In genomic region chr16:37012336-37012735, GRCm38 (mm10) we compare ENCODE assay signal across 9 mouse cellular contexts. TPM values are rescaled to one million over a fixed set of nuclear protein-coding genes. Genes with fewer than 3 reads are reported as not detected.
DNase-seq lines count a peak whose midpoint lies in the region; ATAC-seq and TF ChIP-seq lines count a peak whose summit lies in the region.
"Had no signal": no experiment of that assay in that cellular context is flagged by ENCODE, and none has a peak within 500 bp of the region (broad histone marks: within the 10 kb centered on the region; RNA-seq: fewer than 3 reads in every experiment).

No protein-coding gene starts in this region.

- peaks cover 3% of the 10 kb centered on the region; the same call in 1 of the 2 replicates for H3K36me3 ChIP-seq in heart, embryonic 10.5 days
- peaks cover 2 to 11% of the 10 kb centered on the region in 2 experiments; a peak in 3 of 4 replicates for H3K36me3 ChIP-seq in MEL (ENCODE audit: control insufficient read depth in 1 of 2, insufficient read depth in 2 of 2, low read length in 2 of 2)
- H3K36me3 ChIP-seq in forebrain, postnatal 0 days (ENCODE audit: insufficient read depth) = no peaks in the 10 kb centered on the region
- H3K36me3 ChIP-seq in liver, postnatal 0 days (replicated peaks; ENCODE audit: insufficient read depth, low read length) = peaks cover 5% of the 10 kb centered on the region; the same call in 1 of the 2 replicates
- no peaks in the 10 kb centered on the region for H3K36me3 ChIP-seq in kidney, adult 2 months (ENCODE audit: control insufficient read depth, insufficient read depth, low read length)

- no peak for TF ChIP-seq CTCF in MEL (IDR thresholded peaks at IDR 0.05 in 2 of 3, conservative IDR thresholded peaks at IDR 0.05 in 1 of 3; ENCODE audit: control insufficient read depth in 1 of 3, insufficient read depth in 1 of 3, low read depth in 2 of 3, low read length in 3 of 3, poor library complexity in 1 of 3, severe bottlenecking in 1 of 3)
- no peak for TF ChIP-seq CTCF in forebrain, postnatal 0 days (IDR thresholded peaks at IDR 0.05; ENCODE audit: low read depth)
- TF ChIP-seq CTCF in liver, postnatal 0 days (IDR thresholded peaks at IDR 0.05; ENCODE audit: low read depth) = no peak
- no peak for TF ChIP-seq CTCF in kidney, adult 2 months (conservative IDR thresholded peaks at IDR 0.05; ENCODE audit: insufficient read depth, insufficient read length, low read depth, low read length)

- intact Hi-C loops in heart, postnatal 25 days (cut with DNase I) = loop anchor here (2.0 to 5.0 kb wide), 2 partner anchors 72 to 135 kb away; partner anchors contain the start of genes Eaf2 and Golgb1

- H3K4me3 ChIP-seq in heart, embryonic 10.5 days = peak overlapping the region; percentile 75
- H3K4me3 ChIP-seq in MEL (ENCODE audit: control insufficient read depth in 1 of 2, insufficient read depth in 1 of 2, low read depth in 2 of 2, low read length in 2 of 2) = peak overlapping the region; percentile 69 to 97
- peak overlapping the region; percentile 59 for H3K4me3 ChIP-seq in forebrain, postnatal 0 days (ENCODE audit: low read depth, low read length)
- H3K4me3 ChIP-seq in liver, postnatal 0 days (ENCODE audit: low read depth, low read length) = peak overlapping the region; percentile 77
- no peak overlapping the region for H3K4me3 ChIP-seq in kidney, adult 2 months (ENCODE audit: insufficient read depth, low read depth, low read length)

- H3K27me3 ChIP-seq in heart, embryonic 10.5 days (ENCODE audit: insufficient read depth, poor library complexity, severe bottlenecking) = no peaks in the 10 kb centered on the region
- no peaks in the 10 kb centered on the region for H3K27me3 ChIP-seq in MEL (ENCODE audit: control insufficient read depth in 1 of 2, insufficient read depth in 2 of 2, low read length in 2 of 2)
- H3K27me3 ChIP-seq in forebrain, postnatal 0 days (ENCODE audit: insufficient read depth, low read length) = no peaks in the 10 kb centered on the region
- no peaks in the 10 kb centered on the region for H3K27me3 ChIP-seq in liver, postnatal 0 days (ENCODE audit: insufficient read depth, low read length)
- H3K27me3 ChIP-seq in kidney, adult 2 months (replicated peaks; ENCODE audit: control insufficient read depth, insufficient read depth, low read length) = no peaks in the 10 kb centered on the region

- peak overlapping the region; percentile 79; the same call in 1 of the 2 replicates for H3K27ac ChIP-seq in heart, embryonic 10.5 days
- no peak overlapping the region for H3K27ac ChIP-seq in MEL (ENCODE audit: control insufficient read depth, low read depth, low read length)
- no peak overlapping the region for H3K27ac ChIP-seq in forebrain, postnatal 0 days (ENCODE audit: low read depth, low read length)
- no peak overlapping the region for H3K27ac ChIP-seq in liver, postnatal 0 days (ENCODE audit: low read depth)
- no peak overlapping the region for H3K27ac ChIP-seq in kidney, adult 2 months (ENCODE audit: insufficient read depth, low read depth, low read length)

- TF ChIP-seq EP300 in MEL (IDR thresholded peaks at IDR 0.05; ENCODE audit: low read depth in 1 of 2, low read length in 2 of 2) = no peak
- TF ChIP-seq EP300 in liver, postnatal 0 days (IDR thresholded peaks at IDR 0.05; ENCODE audit: low read depth) = no peak

- H3K4me2 ChIP-seq in forebrain, postnatal 0 days (ENCODE audit: low read depth) = peak overlapping the region; percentile 97
- peak overlapping the region; percentile 87 for H3K4me2 ChIP-seq in liver, postnatal 0 days (ENCODE audit: low read depth, low read length)

- peak overlapping the region; percentile 92 for H3K9ac ChIP-seq in MEL (ENCODE audit: control insufficient read depth, low read depth, low read length, poor library complexity, severe bottlenecking)
- 0 out of 2 replicates have a peak overlapping the region, but pooled peaks have one; percentile 47 for H3K9ac ChIP-seq in forebrain, postnatal 0 days
- peak overlapping the region; percentile 79 for H3K9ac ChIP-seq in liver, postnatal 0 days (replicated peaks)

- H3K9me3 ChIP-seq in heart, embryonic 10.5 days = no peaks in the 10 kb centered on the region
- no peaks in the 10 kb centered on the region for H3K9me3 ChIP-seq in MEL (replicated peaks; ENCODE audit: insufficient read depth, low read length)
- no peaks in the 10 kb centered on the region for H3K9me3 ChIP-seq in forebrain, postnatal 0 days (ENCODE audit: low read length)
- no peaks in the 10 kb centered on the region for H3K9me3 ChIP-seq in liver, postnatal 0 days (ENCODE audit: low read length)

- peaks cover 15% of the 10 kb centered on the region; the same call in 1 of the 2 replicates for H3K4me1 ChIP-seq in heart, embryonic 10.5 days
- peaks cover 0 to 11% of the 10 kb centered on the region in 2 experiments; a peak in 1 of 4 replicates for H3K4me1 ChIP-seq in MEL (ENCODE audit: control insufficient read depth in 1 of 2, insufficient read depth in 2 of 2, low read length in 2 of 2)
- peaks cover 6% of the 10 kb centered on the region; the same call in 1 of the 2 replicates for H3K4me1 ChIP-seq in forebrain, postnatal 0 days (ENCODE audit: insufficient read depth)
- peaks cover 13% of the 10 kb centered on the region for H3K4me1 ChIP-seq in liver, postnatal 0 days (ENCODE audit: insufficient read depth)
- H3K4me1 ChIP-seq in kidney, adult 2 months (ENCODE audit: control insufficient read depth, insufficient read depth, low read length) = peaks cover 3% of the 10 kb centered on the region; the same call in 1 of the 2 replicates

- no peak for TF ChIP-seq RAD21 in MEL (IDR thresholded peaks at IDR 0.05; ENCODE audit: low read depth, low read length)

- DNase-seq in heart, embryonic 10.5 days (ENCODE audit: low spot score) = no peak
- DNase-seq in heart, postnatal 25 days (ENCODE audit: low spot score) = no peak
- no peak for DNase-seq in MEL (ENCODE audit: low read depth, low spot score)
- DNase-seq in forebrain, postnatal 0 days = no peak
- no peak for DNase-seq in liver, postnatal 0 days
- no peak for DNase-seq in retina, embryonic 14.5 days (ENCODE audit: low spot score)
- DNase-seq in kidney, adult 2 months = no peak
- DNase-seq: cerebellum, adult 11 months had no signal

- WGBS in heart, embryonic 10.5 days = 47% methylated on average over 5 of the region's 5 CpGs
- 67% methylated on average over 5 of the region's 5 CpGs for WGBS in forebrain, postnatal 0 days
- 29% methylated on average over 5 of the region's 5 CpGs for WGBS in liver, postnatal 0 days (ENCODE audit: insufficient replicate concordance)
- 60% methylated on average over 5 of the region's 5 CpGs for WGBS in kidney, adult 2 months

- H3K79me2 ChIP-seq in MEL (ENCODE audit: control insufficient read depth, insufficient read depth, low read length, poor library complexity) = peaks cover 16% of the 10 kb centered on the region

- ATAC-seq in forebrain, postnatal 0 days = no peak
- ATAC-seq in liver, postnatal 0 days = no peak
- ATAC-seq in frontal cortex, adult (ENCODE audit: low TSS enrichment) = no peak

- TF ChIP-seq POLR2A in MEL (IDR thresholded peaks at IDR 0.05; ENCODE audit: control insufficient read depth in 1 of 2, insufficient read depth in 1 of 2, low read depth in 1 of 2, low read length in 2 of 2, poor library complexity in 1 of 2) = no peak
- TF ChIP-seq POLR2A in kidney, adult 2 months (IDR thresholded peaks at IDR 0.05; ENCODE audit: low read depth, low read length) = no peak

TF ChIP-seq in MEL, 35 proteins besides CTCF, POLR2A, EP300 and RAD21:
- TF ChIP-seq MAZ (IDR thresholded peaks at IDR 0.05; ENCODE audit: low read depth, low read length) = no peak
- TF ChIP-seq POLR2AphosphoS5 (IDR thresholded peaks at IDR 0.05; ENCODE audit: borderline replicate concordance, low read depth, low read length) = no peak
- TF ChIP-seq CHD1 (IDR thresholded peaks at IDR 0.05; ENCODE audit: low read depth, low read length) = 0 out of 2 replicates have a peak, but pooled peaks have one; percentile 51

RNA-seq across cellular contexts. Expression of gene Polq, which starts 0.8 kb away (rescaled TPM):
- polyA plus RNA-seq in heart, embryonic 10.5 days (2016; fragmentation: Nextera tagmentation; extraction: Ambion mirVana) = 9.8 and 11.1 TPM in 2 replicates
- total RNA-seq in heart, postnatal 25 days (2021) = 1 to 10 TPM; 1.9 to 2.2 TPM
- total RNA-seq in MEL (2012; rRNA removed) = 15.1 and 17.2 TPM in 2 replicates
- 10 to 100 TPM in 1 of 2 experiments, not detected in 1; 13.6 TPM for polyA plus RNA-seq in MEL (2012; ENCODE audit: insufficient read depth in 1 of 2, insufficient read length in 2 of 2, low read depth in 1 of 2, low replicate concordance in 2 of 2, missing spikeins in 1 of 2)
- 3.1 and 3.4 TPM in 2 replicates for total RNA-seq in forebrain, postnatal 0 days (2014; rRNA removed)
- polyA plus RNA-seq in forebrain, postnatal 0 days (2015; fragmentation: Nextera tagmentation; extraction: Ambion mirVana) = 0.78 and 1.3 TPM in 2 replicates
- 2.3 and 2.7 TPM in 2 replicates for polyA plus RNA-seq in liver, postnatal 0 days (2015; fragmentation: Nextera tagmentation; extraction: Ambion mirVana)
- polyA plus RNA-seq in kidney, adult 2 months (2012; rRNA removed) = 0.05 and 0.06 TPM in 2 replicates

RNA-seq across cellular contexts. Expression of gene Fbxo40, which starts 22.1 kb away (rescaled TPM):
- 3.7 and 6.9 TPM in 2 replicates for polyA plus RNA-seq in heart, embryonic 10.5 days (2016; fragmentation: Nextera tagmentation; extraction: Ambion mirVana)
- 100 to 1,000 TPM; 173 to 190 TPM for total RNA-seq in heart, postnatal 25 days (2021)
- total RNA-seq in MEL (2012; rRNA removed) = 0.15 and 0.20 TPM in 2 replicates
- polyA plus RNA-seq in MEL (2012; ENCODE audit: insufficient read depth in 1 of 2, insufficient read length in 2 of 2, low read depth in 1 of 2, low replicate concordance in 2 of 2, missing spikeins in 1 of 2) = under 1 TPM in 1 of 2 experiments, not detected in 1; 0.08 TPM
- total RNA-seq in forebrain, postnatal 0 days (2014; rRNA removed) = 0.85 and 2.9 TPM in 2 replicates
- polyA plus RNA-seq in forebrain, postnatal 0 days (2015; fragmentation: Nextera tagmentation; extraction: Ambion mirVana) = 0.10 and 0.13 TPM in 2 replicates
- 0.06 TPM in 1 of 2 replicates, not detected in the other for polyA plus RNA-seq in liver, postnatal 0 days (2015; fragmentation: Nextera tagmentation; extraction: Ambion mirVana)
- polyA plus RNA-seq in kidney, adult 2 months (2012; rRNA removed) = 9.0 and 9.4 TPM in 2 replicates
